Mouse (Mus musculus) testis, adult 2 months (tissue): ENCODE measurements around the gene Runx2.

ENCODE experiments used
- CTCF ChIP-seq: fragments of 200-500 bp; IDR thresholded peaks from 2 replicates; pipeline ENCODE4 v1.5.1; 2012; ENCODE audit warnings: low read depth, mild to moderate bottlenecking, inconsistent platforms, low read length, moderate library complexity; ENCODE audit not compliant: control insufficient read depth, insufficient read depth, insufficient replicate concordance
- POLR2A ChIP-seq: fragments of 200-500 bp; IDR thresholded peaks from 2 replicates; pipeline ENCODE4 v1.6.1; 2012; ENCODE audit warnings: low read depth, mild to moderate bottlenecking, inconsistent platforms, low read length, moderate library complexity; ENCODE audit not compliant: control insufficient read depth

DNA sequence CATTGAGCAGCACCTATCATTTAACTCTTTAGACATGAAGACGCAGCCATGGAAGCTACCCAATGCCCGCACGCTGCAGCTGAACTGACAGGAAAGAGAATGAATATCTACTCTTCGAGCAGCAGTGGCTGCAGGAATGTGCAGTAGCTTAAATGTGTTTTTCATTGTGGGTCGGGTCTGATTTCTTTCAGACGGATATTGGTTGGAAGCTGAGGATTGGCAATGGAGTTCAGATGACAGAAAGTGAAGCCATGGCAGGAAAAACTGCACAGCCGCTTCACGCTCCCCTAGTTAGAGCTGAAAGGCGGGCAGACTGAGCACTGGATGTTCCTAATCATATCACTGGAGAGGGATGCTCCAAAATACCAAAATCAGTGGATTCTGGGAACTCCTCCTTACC, 131.6 kb downstream of the Runx2 start:
- no peak for TF ChIP-seq CTCF
- TF ChIP-seq POLR2A = no peak
